Comparison of ENCODE assay signal across 19 mouse cellular contexts in genomic region chr1:39106372-39106643, GRCm38 (mm10).
DNase-seq lines count a peak whose midpoint lies in the region; TF ChIP-seq lines count a peak whose summit lies in the region.
"Had no signal": no experiment of that assay in that cellular context is flagged by ENCODE, and none has a peak within 500 bp of the region (broad histone marks: within the 10 kb centered on the region; RNA-seq: fewer than 3 reads in every experiment).

No protein-coding gene starts in this region.

- no peak for TF ChIP-seq POLR2A in myocyte (IDR thresholded peaks at IDR 0.05; ENCODE audit: insufficient read length, low read depth)
- TF ChIP-seq POLR2A in kidney, adult 2 months (IDR thresholded peaks at IDR 0.05; ENCODE audit: low read depth, low read length), result no peak

- no peaks in the 10 kb centered on the region for H3K36me3 ChIP-seq in myocyte (ENCODE audit: control insufficient read depth, insufficient read depth)
- H3K36me3 ChIP-seq in kidney, adult 2 months (ENCODE audit: control insufficient read depth, insufficient read depth, low read length), result no peaks in the 10 kb centered on the region
- H3K36me3 ChIP-seq: embryonic facial prominence, embryonic 13.5 days; hindbrain, embryonic 15.5 days had no signal

- H3K4me3 ChIP-seq in gastrocnemius, adult 2 months, result no peak overlapping the region
- no peak overlapping the region for H3K4me3 ChIP-seq in left cerebral cortex, adult 2 months
- H3K4me3 ChIP-seq in myocyte, result no peak overlapping the region
- no peak overlapping the region for H3K4me3 ChIP-seq in kidney, adult 2 months (ENCODE audit: insufficient read depth, low read depth, low read length)
- H3K4me3 ChIP-seq: embryonic facial prominence, embryonic 13.5 days; hindbrain, embryonic 15.5 days had no signal

- H3K27ac ChIP-seq in gastrocnemius, adult 2 months, result peak overlapping the region; percentile 81
- H3K27ac ChIP-seq in left cerebral cortex, adult 2 months, result peak overlapping the region; percentile 87
- no peak overlapping the region for H3K27ac ChIP-seq in kidney, adult 2 months (ENCODE audit: insufficient read depth, low read depth, low read length)
- H3K27ac ChIP-seq: embryonic facial prominence, embryonic 13.5 days; hindbrain, embryonic 15.5 days had no signal

- WGBS in kidney, adult 2 months, result 91% methylated on average over 4 of the region's 4 CpGs

- no peak for DNase-seq in gastrocnemius, adult 2 months
- DNase-seq in gastrocnemius, postnatal 36 days, result no peak
- DNase-seq in left cerebral cortex, adult 2 months (ENCODE audit: extremely low spot score in 1 of 2, low spot score in 2 of 2), result no peak
- DNase-seq in left cerebral cortex, postnatal 4 days, result no peak
- peak; percentile 7 for DNase-seq in ZHBTc4 (ENCODE audit: low read depth, low spot score)
- no peak for DNase-seq in kidney, adult 2 months
- DNase-seq: adrenal gland, postnatal 10 days; cerebellum, adult 18-20 months; cerebellum, postnatal 25 days; gastrocnemius, postnatal 10 days; kidney, postnatal 25 days; liver, postnatal 0 days; retina, postnatal 1 day; right cerebral cortex, postnatal 25 days; spleen, adult 18-20 months had no signal

- TF ChIP-seq CTCF in gastrocnemius, adult 2 months (IDR thresholded peaks at IDR 0.05), result no peak
- TF ChIP-seq CTCF in left cerebral cortex, adult 2 months (IDR thresholded peaks at IDR 0.05), result peak; percentile 39
- TF ChIP-seq CTCF in kidney, adult 2 months (conservative IDR thresholded peaks at IDR 0.05; ENCODE audit: insufficient read depth, insufficient read length, low read depth, low read length), result no peak

- H3K4me2 ChIP-seq in myocyte (ENCODE audit: low read depth), result peak overlapping the region; percentile 92
- H3K4me2 ChIP-seq: embryonic facial prominence, embryonic 13.5 days; hindbrain, embryonic 15.5 days had no signal

- H3ac ChIP-seq in myocyte (ENCODE audit: control insufficient read depth, insufficient read length), result no peak overlapping the region

- H3K79me2 ChIP-seq in myocyte (ENCODE audit: control insufficient read depth, insufficient read depth), result no peaks in the 10 kb centered on the region

- H3K4me1 ChIP-seq in kidney, adult 2 months (ENCODE audit: control insufficient read depth, insufficient read depth, low read length), result peaks cover 11% of the 10 kb centered on the region; the same call in 1 of the 2 replicates
- H3K4me1 ChIP-seq: hindbrain, embryonic 15.5 days had no signal

- no peaks in the 10 kb centered on the region for H3K27me3 ChIP-seq in myocyte (ENCODE audit: control insufficient read depth, insufficient read depth, insufficient read length)
- H3K27me3 ChIP-seq in kidney, adult 2 months (replicated peaks; ENCODE audit: control insufficient read depth, insufficient read depth, low read length), result no peaks in the 10 kb centered on the region
- H3K27me3 ChIP-seq: embryonic facial prominence, embryonic 13.5 days; hindbrain, embryonic 15.5 days; Patski had no signal

- intact Hi-C loops in gastrocnemius, adult 2 months (cut with DNase I), result loop anchor here (10.0 kb wide), 1 partner anchor 238 kb away; no protein-coding TSS in a partner anchor
- intact Hi-C loops in gastrocnemius, postnatal 36 days (cut with DNase I), result no loop called here
- intact Hi-C loops in left cerebral cortex, adult 2 months (cut with DNase I), result no loop called here
- intact Hi-C loops in left cerebral cortex, postnatal 4 days (cut with DNase I), result no loop called here

TF ChIP-seq in myocyte, 11 proteins besides CTCF, POLR2A, EP300 and RAD21:
- TF ChIP-seq CEBPB (IDR thresholded peaks at IDR 0.05; ENCODE audit: insufficient read depth, poor library complexity, severe bottlenecking), result no peak
- TF ChIP-seq POLR2AphosphoS2 (IDR thresholded peaks at IDR 0.05; ENCODE audit: insufficient read length, low read depth), result no peak
- TF ChIP-seq TCF3 (IDR thresholded peaks at IDR 0.05; ENCODE audit: insufficient read length, low read depth), result no peak
- TF ChIP-seq MAX (IDR thresholded peaks at IDR 0.05; ENCODE audit: low read depth), result no peak
- TF ChIP-seq TCF12 (IDR thresholded peaks at IDR 0.05; ENCODE audit: insufficient read depth, poor library complexity, severe bottlenecking), result no peak
- TF ChIP-seq E2F4 (IDR thresholded peaks at IDR 0.05; ENCODE audit: insufficient read depth), result no peak
- TF ChIP-seq REST (IDR thresholded peaks at IDR 0.05; ENCODE audit: insufficient read depth, insufficient read length), result no peak
- no peak for TF ChIP-seq SRF (IDR thresholded peaks at IDR 0.05; ENCODE audit: control insufficient read depth, insufficient read length, low read depth)
- no peak for TF ChIP-seq USF1 (IDR thresholded peaks at IDR 0.05; ENCODE audit: low read depth)
- TF ChIP-seq MYOG (IDR thresholded peaks at IDR 0.05; ENCODE audit: control insufficient read depth in 1 of 3, insufficient read depth in 1 of 3, insufficient read length in 2 of 3, low read depth in 2 of 3), result no peak
- no peak for TF ChIP-seq MYOD1 (IDR thresholded peaks at IDR 0.05; ENCODE audit: control insufficient read depth in 1 of 3, insufficient read length in 2 of 3, low read depth in 2 of 3)
